Mouse (Mus musculus): ENCODE measurements around the gene Pole. TPM values are rescaled to one million over a fixed set of nuclear protein-coding genes. Genes with fewer than 3 reads are reported as not detected.

The Pole gene
- polyA plus RNA-seq, 1 experiment from 2014 or later, result 5.9 TPM

DNA sequence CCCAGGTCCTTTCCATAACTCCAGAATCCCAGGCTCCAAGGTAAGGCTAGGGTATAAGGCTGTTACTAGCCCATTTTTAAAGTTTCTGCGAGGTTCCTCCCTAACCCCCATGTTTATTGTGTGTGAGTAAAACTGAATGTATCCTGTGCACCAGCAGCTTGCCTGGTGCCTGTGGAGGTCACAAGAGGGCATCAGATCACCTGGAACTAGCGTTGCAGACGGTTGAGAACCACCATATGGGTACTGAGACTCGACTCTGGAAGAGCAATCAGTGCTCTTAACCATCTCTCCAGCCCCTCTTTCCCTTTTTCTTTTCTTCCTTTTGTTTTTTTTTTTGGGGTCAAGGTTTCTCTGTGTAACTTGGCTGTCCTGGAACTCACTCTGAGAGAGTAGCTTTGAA is 93.7 kb downstream of the Pole start:
- no peak overlapping the region for H3K9ac ChIP-seq (replicated peaks; ENCODE audit: low read depth, low read length)
- no peak overlapping the region for H3K4me2 ChIP-seq (ENCODE audit: low read depth, low read length)
- H3K27ac ChIP-seq (ENCODE audit: low read depth, low read length), result no peak overlapping the region
- no peak for ATAC-seq (ENCODE audit: low read depth)
- WGBS, result 89% methylated on average over 4 of the region's 4 CpGs
- peaks cover 29% of the 10 kb centered on the region for H3K36me3 ChIP-seq (ENCODE audit: control insufficient read depth, insufficient read depth, low read length)
- H3K4me3 ChIP-seq (ENCODE audit: low read depth, low read length), result no peak overlapping the region
- no peaks in the 10 kb centered on the region for H3K27me3 ChIP-seq (ENCODE audit: control insufficient read depth, insufficient read depth, low read length)
- H3K4me1 ChIP-seq (ENCODE audit: control insufficient read depth, insufficient read depth, low read length), result peaks cover 4% of the 10 kb centered on the region; the same call in 1 of the 2 replicates
- H3K9me3 ChIP-seq (ENCODE audit: control insufficient read depth, low read length), result no peaks in the 10 kb centered on the region

DNA sequence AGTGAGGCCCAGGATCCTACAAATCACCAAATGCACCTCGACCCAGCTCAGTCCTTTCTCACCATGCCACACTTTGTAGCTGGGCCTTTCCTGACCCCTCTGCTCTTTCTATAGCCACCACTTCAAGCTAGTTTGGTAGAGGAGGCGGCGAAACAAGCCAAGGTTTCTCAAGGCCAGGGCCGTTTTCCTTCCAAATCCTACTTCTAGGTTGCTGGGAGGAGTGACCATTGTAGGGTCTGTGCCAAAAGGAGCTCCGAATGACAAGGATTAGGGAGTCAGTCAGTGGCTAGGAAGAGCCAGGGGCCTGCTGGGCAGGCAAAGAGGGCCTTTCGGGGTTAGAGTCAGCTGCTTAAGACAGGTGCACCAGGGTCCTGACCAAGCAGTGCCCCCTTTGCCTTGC is 98.4 kb downstream of the Pole start:
- Histone ChIP-seq H3K27ac (ENCODE audit: low read depth, low read length) (no peak overlapping the region), H3K27me3 (ENCODE audit: control insufficient read depth, insufficient read depth, low read length) (no peaks in the 10 kb centered on the region), H3K36me3 (ENCODE audit: control insufficient read depth, insufficient read depth, low read length) (peaks cover 4% of the 10 kb centered on the region; the same call in 1 of the 2 replicates), H3K9ac (replicated peaks; ENCODE audit: low read depth, low read length) (no peak overlapping the region), H3K4me3 (ENCODE audit: low read depth, low read length) (no peak overlapping the region; the same call in 1 of the 2 replicates), H3K9me3 (ENCODE audit: control insufficient read depth, low read length) (no peaks in the 10 kb centered on the region), H3K4me1 (ENCODE audit: control insufficient read depth, insufficient read depth, low read length) (peaks cover 21% of the 10 kb centered on the region; the same call in 1 of the 2 replicates), H3K4me2 (ENCODE audit: low read depth, low read length) (peak overlapping the region; percentile 51)
- ATAC-seq (ENCODE audit: low read depth), result no peak
- WGBS, result 82% methylated on average over 6 of the region's 6 CpGs

DNA sequence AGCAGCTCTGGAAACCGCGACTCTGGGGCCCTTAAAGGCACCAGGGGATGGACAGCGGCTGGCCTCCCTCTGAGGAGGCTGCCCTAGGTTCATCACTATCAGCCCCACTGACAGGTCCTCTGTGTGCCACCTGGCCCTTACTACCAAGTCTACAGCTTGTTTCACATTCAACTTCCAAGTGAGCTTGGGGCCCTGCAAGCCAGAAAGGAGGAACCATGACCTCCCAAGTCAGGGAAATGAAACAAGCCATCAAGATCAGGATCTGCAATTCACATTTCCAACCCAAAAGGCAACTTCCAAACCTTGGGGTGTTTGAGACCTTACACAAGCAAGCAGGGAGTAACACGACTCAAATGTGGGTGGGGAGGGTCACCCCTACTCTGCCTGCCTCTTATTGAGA is 99.2 kb downstream of the Pole start:
- H3K4me3 ChIP-seq (ENCODE audit: low read depth, low read length), result peak overlapping the region; percentile 60
- no peaks in the 10 kb centered on the region for H3K27me3 ChIP-seq (ENCODE audit: control insufficient read depth, insufficient read depth, low read length)
- no peaks in the 10 kb centered on the region for H3K36me3 ChIP-seq (ENCODE audit: control insufficient read depth, insufficient read depth, low read length)
- no peaks in the 10 kb centered on the region for H3K9me3 ChIP-seq (ENCODE audit: control insufficient read depth, low read length)
- 0 out of 2 replicates have a peak overlapping the region, but pooled peaks have one; percentile 71 for H3K9ac ChIP-seq (replicated peaks; ENCODE audit: low read depth, low read length)
- H3K4me2 ChIP-seq (ENCODE audit: low read depth, low read length), result peak overlapping the region; percentile 51
- peaks cover 21% of the 10 kb centered on the region; the same call in 1 of the 2 replicates for H3K4me1 ChIP-seq (ENCODE audit: control insufficient read depth, insufficient read depth, low read length)
- WGBS, result 40% methylated on average over 4 of the region's 4 CpGs
- H3K27ac ChIP-seq (ENCODE audit: low read depth, low read length), result no peak overlapping the region
- no peak for ATAC-seq (ENCODE audit: low read depth)

- Histone ChIP-seq H3K27ac (ENCODE audit: low read depth, low read length) (peak overlapping the region; percentile 66), H3K9me3 (ENCODE audit: control insufficient read depth, low read length) (no peaks in the 10 kb centered on the region), H3K36me3 (ENCODE audit: control insufficient read depth, insufficient read depth, low read length) (no peaks in the 10 kb centered on the region), H3K4me3 (ENCODE audit: low read depth, low read length) (peak overlapping the region; percentile 60), H3K4me1 (ENCODE audit: control insufficient read depth, insufficient read depth, low read length) (peaks cover 21% of the 10 kb centered on the region; the same call in 1 of the 2 replicates), H3K27me3 (ENCODE audit: control insufficient read depth, insufficient read depth, low read length) (no peaks in the 10 kb centered on the region), H3K4me2 (ENCODE audit: low read depth, low read length) (peak overlapping the region; percentile 51), H3K9ac (replicated peaks; ENCODE audit: low read depth, low read length) (peak overlapping the region; percentile 71)
- WGBS, result under 1% methylated on average over 87 of the region's 90 CpGs
- ATAC-seq (ENCODE audit: low read depth), result peak; percentile 90
Observed at GRCm38 (mm10) chr5:110386371-110387330, 100.5 kb downstream of the Pole start.

Other genes with a start within 250 kb of the Pole start
- 5.3 and 7.5 TPM in 2 replicates for gene Gm17655, start 213.8 kb upstream of the Pole start, polyA plus RNA-seq (2014; fragmentation: Nextera tagmentation; extraction: Ambion mirVana)
- gene Gm35315, start 191.9 kb upstream of the Pole start, polyA plus RNA-seq (2014; fragmentation: Nextera tagmentation; extraction: Ambion mirVana), result 0.33 and 0.50 TPM in 2 replicates
- gene Plcxd1, start 186.3 kb upstream of the Pole start, polyA plus RNA-seq (2014; fragmentation: Nextera tagmentation; extraction: Ambion mirVana), result 2.0 and 2.7 TPM in 2 replicates
- gene Gtpbp6, start 178.1 kb upstream of the Pole start, polyA plus RNA-seq (2014; fragmentation: Nextera tagmentation; extraction: Ambion mirVana), result 57.3 and 61.5 TPM in 2 replicates
- gene Zfp605, start 176.2 kb upstream of the Pole start, polyA plus RNA-seq (2014; fragmentation: Nextera tagmentation; extraction: Ambion mirVana), result 12.2 and 17.1 TPM in 2 replicates
- gene Chfr, start 150.5 kb upstream of the Pole start, polyA plus RNA-seq (2014; fragmentation: Nextera tagmentation; extraction: Ambion mirVana), result 101 and 108 TPM in 2 replicates
- 30.4 and 31.5 TPM in 2 replicates for gene Golga3, start 109.6 kb upstream of the Pole start, polyA plus RNA-seq (2014; fragmentation: Nextera tagmentation; extraction: Ambion mirVana)
- gene Ankle2, start 55.3 kb upstream of the Pole start, polyA plus RNA-seq (2014; fragmentation: Nextera tagmentation; extraction: Ambion mirVana), result 30.4 and 33.8 TPM in 2 replicates
- gene Pgam5, start 16.4 kb upstream of the Pole start, polyA plus RNA-seq (2014; fragmentation: Nextera tagmentation; extraction: Ambion mirVana), result 111 and 113 TPM in 2 replicates
- 10.0 and 11.9 TPM in 2 replicates for gene Pxmp2, start 120 bp upstream of the Pole start, polyA plus RNA-seq (2014; fragmentation: Nextera tagmentation; extraction: Ambion mirVana)
- gene P2rx2, start 56.9 kb downstream of the Pole start, polyA plus RNA-seq (2014; fragmentation: Nextera tagmentation; extraction: Ambion mirVana), result 9.0 and 10.0 TPM in 2 replicates
- not detected in 2 replicates for gene Lrcol1, start 58.4 kb downstream of the Pole start, polyA plus RNA-seq (2014; fragmentation: Nextera tagmentation; extraction: Ambion mirVana)
- gene Fbrsl1, start 162.2 kb downstream of the Pole start, polyA plus RNA-seq (2014; fragmentation: Nextera tagmentation; extraction: Ambion mirVana), result 21.2 and 23.5 TPM in 2 replicates